Mouse (Mus musculus): Measurements from ENCODE around the gene 1700034I23Rik. TPM values are rescaled to one million over a fixed set of nuclear protein-coding genes. Genes with fewer than 3 reads are reported as not detected.
"Not testable (repeated sequence)": the region's sequence is repeated elsewhere in the genome, so short reads cannot be mapped to it uniquely, and the experiment has no call there.

1700034I23Rik gene
- polyA plus RNA-seq (2014; fragmentation: Nextera tagmentation; extraction: Ambion mirVana) = 0.32 and 0.34 TPM in 2 replicates

- WGBS = over 99% methylated on average over 4 of the region's 10 CpGs
- not testable (repeated sequence) for DNase-seq; H3K27me3 ChIP-seq (ENCODE audit: control insufficient read depth, insufficient read depth, low read length); H3K27ac ChIP-seq (replicated peaks; ENCODE audit: low read depth, low read length); H3K9ac ChIP-seq (replicated peaks; ENCODE audit: low read length); H3K36me3 ChIP-seq (ENCODE audit: control insufficient read depth, insufficient read depth, low read length); H3K4me1 ChIP-seq (ENCODE audit: control insufficient read depth, insufficient read depth, low read length); H3K4me2 ChIP-seq (ENCODE audit: low read length); ATAC-seq (ENCODE audit: low FRiP score, low TSS enrichment); H3K9me3 ChIP-seq (ENCODE audit: control insufficient read depth, low read length); H3K4me3 ChIP-seq (replicated peaks; ENCODE audit: low read depth, low read length)
These were observed at the start of gene 1700034I23Rik for GRCm38 (mm10) chr3:40902443-40902842. Gene 1700034I23Rik, minus strand, starts transcription at chr3:40902543.

- Histone ChIP-seq H3K27ac (replicated peaks; ENCODE audit: low read depth, low read length) (no peak overlapping the region), H3K4me2 (ENCODE audit: low read length) (peak overlapping the region; percentile 96), H3K27me3 (ENCODE audit: control insufficient read depth, insufficient read depth, low read length) (peaks cover 20% of the 10 kb centered on the region; the same call in 1 of the 2 replicates), H3K4me3 (replicated peaks; ENCODE audit: low read depth, low read length) (peak overlapping the region; percentile 72), H3K4me1 (ENCODE audit: control insufficient read depth, insufficient read depth, low read length) (peaks cover 7% of the 10 kb centered on the region; the same call in 1 of the 2 replicates), H3K9ac (replicated peaks; ENCODE audit: low read length) (no peak overlapping the region), H3K9me3 (ENCODE audit: control insufficient read depth, low read length) (no peaks in the 10 kb centered on the region), H3K36me3 (ENCODE audit: control insufficient read depth, insufficient read depth, low read length) (no peaks in the 10 kb centered on the region)
- DNase-seq (peak; percentile 58), ATAC-seq (ENCODE audit: low FRiP score, low TSS enrichment) (no peak)
- 10% methylated on average over 7 of the region's 7 CpGs for WGBS
These were observed 49.0 kb upstream of the 1700034I23Rik start for GRCm38 (mm10) chr3:40951365-40951764.

GRCm38 (mm10) chr3:40950601-40951201, 48.4 kb upstream of the 1700034I23Rik start:
- H3K4me3 ChIP-seq (replicated peaks; ENCODE audit: low read depth, low read length) = peak overlapping the region; percentile 72
- under 1% methylated on average over 43 of the region's 43 CpGs for WGBS
- no peaks in the 10 kb centered on the region for H3K9me3 ChIP-seq (ENCODE audit: control insufficient read depth, low read length)
- H3K4me1 ChIP-seq (ENCODE audit: control insufficient read depth, insufficient read depth, low read length) = peaks cover 7% of the 10 kb centered on the region; the same call in 1 of the 2 replicates
- peak; percentile 58 for DNase-seq
- H3K9ac ChIP-seq (replicated peaks; ENCODE audit: low read length) = peak overlapping the region; percentile 74
- H3K27me3 ChIP-seq (ENCODE audit: control insufficient read depth, insufficient read depth, low read length) = peaks cover 20% of the 10 kb centered on the region; the same call in 1 of the 2 replicates
- peak overlapping the region; percentile 96 for H3K4me2 ChIP-seq (ENCODE audit: low read length)
- H3K36me3 ChIP-seq (ENCODE audit: control insufficient read depth, insufficient read depth, low read length) = no peaks in the 10 kb centered on the region
- peak overlapping the region; percentile 72 for H3K27ac ChIP-seq (replicated peaks; ENCODE audit: low read depth, low read length)
- peak; percentile 0; the same call in 1 of the 2 replicates for ATAC-seq (ENCODE audit: low FRiP score, low TSS enrichment)

GRCm38 (mm10) chr3:40949903-40950600, 47.7 kb upstream of the 1700034I23Rik start:
- WGBS = under 1% methylated on average over 92 of the region's 118 CpGs
- Histone ChIP-seq H3K27ac (replicated peaks; ENCODE audit: low read depth, low read length) (peak overlapping the region; percentile 72), H3K4me3 (replicated peaks; ENCODE audit: low read depth, low read length) (peak overlapping the region; percentile 72), H3K9ac (replicated peaks; ENCODE audit: low read length) (peak overlapping the region; percentile 74), H3K9me3 (ENCODE audit: control insufficient read depth, low read length) (no peaks in the 10 kb centered on the region), H3K4me1 (ENCODE audit: control insufficient read depth, insufficient read depth, low read length) (peaks cover 7% of the 10 kb centered on the region; the same call in 1 of the 2 replicates), H3K27me3 (ENCODE audit: control insufficient read depth, insufficient read depth, low read length) (peaks cover 20% of the 10 kb centered on the region; the same call in 1 of the 2 replicates), H3K4me2 (ENCODE audit: low read length) (peak overlapping the region; percentile 96), H3K36me3 (ENCODE audit: control insufficient read depth, insufficient read depth, low read length) (no peaks in the 10 kb centered on the region)
- DNase-seq = peak; percentile 79
- peak; percentile 40 for ATAC-seq (ENCODE audit: low FRiP score, low TSS enrichment)

- under 1% methylated on average over 66 of the region's 66 CpGs for WGBS
- H3K27ac ChIP-seq (replicated peaks; ENCODE audit: low read depth, low read length) = peak within 1 kb of the TSS; percentile 72
- H3K4me3 ChIP-seq (replicated peaks; ENCODE audit: low read depth, low read length) = peak within 1 kb of the TSS; percentile 72
- H3K4me1 ChIP-seq (ENCODE audit: control insufficient read depth, insufficient read depth, low read length) = peaks cover 7% of the 10 kb centered on the region; the same call in 1 of the 2 replicates
- H3K9ac ChIP-seq (replicated peaks; ENCODE audit: low read length) = peak within 1 kb of the TSS; percentile 74
- H3K4me2 ChIP-seq (ENCODE audit: low read length) = peak within 1 kb of the TSS; percentile 96
- no peaks in the 10 kb centered on the region for H3K9me3 ChIP-seq (ENCODE audit: control insufficient read depth, low read length)
- ATAC-seq (ENCODE audit: low FRiP score, low TSS enrichment) (peak; percentile 95), DNase-seq (peak; percentile 96)
- no peaks in the 10 kb centered on the region for H3K36me3 ChIP-seq (ENCODE audit: control insufficient read depth, insufficient read depth, low read length)
- peaks cover 20% of the 10 kb centered on the region; the same call in 1 of the 2 replicates for H3K27me3 ChIP-seq (ENCODE audit: control insufficient read depth, insufficient read depth, low read length)
These were observed 47.0 kb upstream of the 1700034I23Rik start, which contains the start of gene Larp1b for GRCm38 (mm10) chr3:40949170-40949902. Gene Larp1b, plus strand, starts transcription at chr3:40949828.

GRCm38 (mm10) chr3:40939019-40939418, 36.7 kb upstream of the 1700034I23Rik start:
- no peak for DNase-seq
- ATAC-seq (ENCODE audit: low FRiP score, low TSS enrichment) = no peak
- H3K9ac ChIP-seq (replicated peaks; ENCODE audit: low read length) = no peak overlapping the region
- H3K4me2 ChIP-seq (ENCODE audit: low read length) = no peak overlapping the region
- no peaks in the 10 kb centered on the region for H3K4me1 ChIP-seq (ENCODE audit: control insufficient read depth, insufficient read depth, low read length)
- no peak overlapping the region for H3K4me3 ChIP-seq (replicated peaks; ENCODE audit: low read depth, low read length)
- H3K9me3 ChIP-seq (ENCODE audit: control insufficient read depth, low read length) = no peaks in the 10 kb centered on the region
- no peak overlapping the region for H3K27ac ChIP-seq (replicated peaks; ENCODE audit: low read depth, low read length)
- peaks cover 13% of the 10 kb centered on the region for H3K36me3 ChIP-seq (ENCODE audit: control insufficient read depth, insufficient read depth, low read length)
- no peaks in the 10 kb centered on the region for H3K27me3 ChIP-seq (ENCODE audit: control insufficient read depth, insufficient read depth, low read length)

GRCm38 (mm10) chr3:40938592-40938991, 36.2 kb upstream of the 1700034I23Rik start:
- Histone ChIP-seq H3K27me3 (ENCODE audit: control insufficient read depth, insufficient read depth, low read length) (no peaks in the 10 kb centered on the region), H3K36me3 (ENCODE audit: control insufficient read depth, insufficient read depth, low read length) (peaks cover 17% of the 10 kb centered on the region), H3K4me3 (replicated peaks; ENCODE audit: low read depth, low read length) (no peak overlapping the region), H3K4me1 (ENCODE audit: control insufficient read depth, insufficient read depth, low read length) (no peaks in the 10 kb centered on the region), H3K9ac (replicated peaks; ENCODE audit: low read length) (no peak overlapping the region), H3K4me2 (ENCODE audit: low read length) (no peak overlapping the region), H3K27ac (replicated peaks; ENCODE audit: low read depth, low read length) (no peak overlapping the region), H3K9me3 (ENCODE audit: control insufficient read depth, low read length) (no peaks in the 10 kb centered on the region)
- WGBS = 97% methylated on average over 4 of the region's 4 CpGs
- ATAC-seq (ENCODE audit: low FRiP score, low TSS enrichment) (no peak), DNase-seq (no peak)

GRCm38 (mm10) chr3:40938189-40938588, 35.8 kb upstream of the 1700034I23Rik start:
- DNase-seq = no peak
- no peak overlapping the region for H3K27ac ChIP-seq (replicated peaks; ENCODE audit: low read depth, low read length)
- H3K9ac ChIP-seq (replicated peaks; ENCODE audit: low read length) = no peak overlapping the region
- no peaks in the 10 kb centered on the region for H3K27me3 ChIP-seq (ENCODE audit: control insufficient read depth, insufficient read depth, low read length)
- peaks cover 21% of the 10 kb centered on the region for H3K36me3 ChIP-seq (ENCODE audit: control insufficient read depth, insufficient read depth, low read length)
- 92% methylated on average over 5 of the region's 5 CpGs for WGBS
- H3K4me1 ChIP-seq (ENCODE audit: control insufficient read depth, insufficient read depth, low read length) = no peaks in the 10 kb centered on the region
- H3K4me2 ChIP-seq (ENCODE audit: low read length) = no peak overlapping the region
- H3K4me3 ChIP-seq (replicated peaks; ENCODE audit: low read depth, low read length) = no peak overlapping the region
- H3K9me3 ChIP-seq (ENCODE audit: control insufficient read depth, low read length) = no peaks in the 10 kb centered on the region
- no peak for ATAC-seq (ENCODE audit: low FRiP score, low TSS enrichment)

Data from midbrain, embryonic 14.5 days (tissue).